Mouse (Mus musculus) hematopoietic stem cell, adult 5-6 weeks (primary cell): ENCODE measurements around the gene Cct6b. TPM values are rescaled to one million over a fixed set of nuclear protein-coding genes. Genes with fewer than 3 reads are reported as not detected.
"Not testable (repeated sequence)": the region's sequence is repeated elsewhere in the genome, so short reads cannot be mapped to it uniquely, and the experiment has no call there.

Source experiments
- ATAC-seq, 2 experiments: fragments of 125-278 bp in 1 of 2; replicated peaks in 1 of 2; 2 replicates each; pipeline ENCODE4 v1.8.0; 2016 to 2017; ENCODE audit warnings: inconsistent platforms in 2 of 2, mild to moderate bottlenecking in 2 of 2, moderate number of reproducible peaks in 2 of 2, low read depth in 1 of 2, moderate TSS enrichment in 1 of 2; ENCODE audit not compliant: low FRiP score in 2 of 2, poor library complexity in 2 of 2, severe bottlenecking in 2 of 2, insufficient read depth in 1 of 2, low TSS enrichment in 1 of 2
- total RNA-seq: library from RNA; stranded (forward); fragments of 172-1452, 232-1000 nt; gene quantifications from 2 replicates; pipeline ENCODE4 v1.2.3, GENCODE M21; 2017

The Cct6b gene
- total RNA-seq, 1 experiment from 2014 or later = not detected

DNA sequence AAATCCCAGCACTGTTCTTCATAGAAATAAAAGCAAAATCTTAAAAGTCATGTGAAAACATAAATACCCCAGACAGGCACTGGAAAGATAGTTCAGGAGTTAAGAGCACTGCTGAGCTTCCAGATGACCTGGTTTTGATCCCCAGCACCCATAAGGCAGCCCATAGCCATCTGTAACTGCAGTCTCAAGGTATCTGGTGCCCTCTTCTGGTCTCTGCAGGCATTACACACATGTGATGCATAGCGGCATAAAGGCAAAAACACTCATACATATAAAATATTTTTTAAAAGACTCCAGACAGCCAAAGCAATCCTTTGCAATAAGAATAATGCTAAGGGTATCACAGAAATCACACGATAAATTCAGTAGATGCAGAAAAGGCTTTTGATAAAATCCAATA lies 37.3 kb downstream of the Cct6b start:
- ATAC-seq = no peak

- ATAC-seq = peak; percentile 46 to 48; a peak in 2 of 4 replicates
Observed at GRCm38 (mm10) chr11:82719294-82719693, 44.8 kb downstream of the Cct6b start.

DNA sequence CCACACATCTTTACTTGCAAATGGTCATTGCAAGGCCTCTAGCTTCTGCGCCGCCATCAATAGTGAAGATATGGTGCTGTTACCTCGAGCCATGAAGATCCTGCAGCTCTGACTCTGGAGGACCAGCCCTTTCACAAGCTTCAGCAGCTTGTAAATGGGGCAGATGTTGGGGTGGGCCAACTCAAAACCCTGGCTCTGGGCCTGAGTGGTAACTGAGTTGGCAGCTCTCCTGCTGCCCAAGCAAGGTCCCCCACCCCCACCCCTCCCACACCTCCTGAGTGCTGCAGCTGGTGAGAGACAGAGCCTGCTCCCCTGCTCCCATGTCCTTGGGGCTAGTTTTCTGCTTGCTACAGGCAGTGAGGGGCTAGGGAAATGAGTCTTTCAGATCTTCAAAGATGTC lies 51.4 kb downstream of the Cct6b start:
- ATAC-seq = no peak

- no peak for ATAC-seq
Observed at GRCm38 (mm10) chr11:82708934-82709333, 55.2 kb downstream of the Cct6b start.

DNA sequence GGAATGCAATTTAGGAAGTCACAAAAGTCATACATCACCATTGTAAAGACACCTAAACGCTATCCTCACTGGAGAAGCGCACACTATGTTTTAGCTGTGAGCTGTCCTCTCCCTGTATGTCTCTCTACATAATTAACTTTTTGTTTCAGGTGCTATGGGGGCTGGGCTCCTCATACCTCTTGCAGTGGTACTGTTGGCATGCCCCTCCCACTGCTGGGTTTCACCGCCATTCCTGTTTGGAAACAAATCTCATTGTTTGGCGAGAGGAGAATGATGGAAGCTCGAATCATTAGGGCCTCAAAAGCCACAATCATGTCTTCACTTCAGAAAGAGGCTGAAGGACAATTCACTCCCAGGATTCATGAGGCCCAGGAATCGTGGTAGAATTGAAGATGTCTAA lies 59.0 kb downstream of the Cct6b start:
- no peak for ATAC-seq

DNA sequence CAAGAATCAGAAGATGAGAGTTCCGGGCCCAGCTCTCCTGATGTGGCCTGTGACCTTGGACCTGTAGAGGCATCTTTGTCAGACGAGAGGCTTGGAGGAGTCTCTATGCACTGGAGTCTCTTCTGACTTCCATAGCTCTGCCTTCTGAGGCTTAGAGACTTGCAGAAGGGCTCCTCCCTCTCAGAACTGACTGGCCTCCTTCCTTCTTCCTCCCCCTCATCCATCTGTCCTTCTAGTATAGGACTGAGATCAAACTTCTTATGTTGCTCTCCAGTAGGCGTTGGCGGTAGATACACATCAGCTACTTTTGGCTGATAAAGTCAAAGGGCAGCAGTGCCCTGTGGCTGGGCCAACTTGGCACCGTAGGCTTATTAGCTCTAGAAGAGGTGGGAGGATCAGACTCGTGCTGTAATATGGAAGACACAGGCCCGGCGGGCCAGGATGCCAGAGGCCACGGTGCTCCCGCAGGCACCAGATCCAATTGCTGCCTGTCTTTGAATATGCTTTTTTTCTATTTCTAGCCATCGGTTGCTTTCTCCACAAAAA lies 64.2 kb downstream of the Cct6b start:
- no peak for ATAC-seq

GRCm38 (mm10) chr11:82695930-82696329 lies 68.2 kb downstream of the Cct6b start:
- ATAC-seq = no peak

DNA sequence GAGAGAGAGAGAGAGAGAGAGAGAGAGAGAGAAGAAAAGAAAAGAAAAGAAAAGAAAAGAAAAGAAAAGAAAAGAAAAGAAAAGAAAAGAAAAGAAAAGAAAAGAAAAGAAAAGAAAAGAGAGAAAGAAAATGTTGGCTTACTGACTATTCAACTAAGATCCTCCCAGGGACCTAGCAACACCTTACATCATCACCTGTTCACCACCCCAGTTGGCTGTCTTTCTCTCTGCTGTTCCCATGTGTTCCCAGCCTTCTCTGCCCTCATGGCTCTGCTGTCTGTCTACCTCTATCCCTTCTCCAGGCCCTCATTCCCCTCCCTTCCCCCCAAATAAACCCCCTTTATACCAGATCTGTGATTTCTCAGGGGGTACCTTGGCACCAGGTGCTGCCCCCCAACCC lies 69.2 kb downstream of the Cct6b start:
- not testable (repeated sequence) for ATAC-seq

- no peak for ATAC-seq
Observed at GRCm38 (mm10) chr11:82692668-82693067, 71.5 kb downstream of the Cct6b start.

DNA sequence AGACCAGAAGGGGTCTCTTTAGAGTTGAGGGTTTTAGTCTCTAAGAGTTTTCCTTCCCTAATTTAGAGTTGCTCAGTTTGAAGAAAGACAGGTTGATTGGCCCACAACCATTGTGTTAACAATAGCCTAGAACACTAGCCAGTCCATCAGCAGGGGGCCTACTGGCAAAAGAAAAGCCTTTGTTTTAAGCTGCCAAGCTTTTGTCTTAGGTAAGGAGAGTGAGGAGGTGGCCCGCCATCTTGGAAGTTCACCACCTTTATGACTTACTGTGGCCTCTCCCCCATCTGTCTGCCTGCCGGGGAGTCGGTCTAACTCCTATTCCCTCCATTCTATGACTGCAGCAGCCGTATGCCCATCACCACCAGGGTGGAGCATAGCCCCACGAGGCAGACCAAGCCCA lies 73.6 kb downstream of the Cct6b start:
- no peak for ATAC-seq

DNA sequence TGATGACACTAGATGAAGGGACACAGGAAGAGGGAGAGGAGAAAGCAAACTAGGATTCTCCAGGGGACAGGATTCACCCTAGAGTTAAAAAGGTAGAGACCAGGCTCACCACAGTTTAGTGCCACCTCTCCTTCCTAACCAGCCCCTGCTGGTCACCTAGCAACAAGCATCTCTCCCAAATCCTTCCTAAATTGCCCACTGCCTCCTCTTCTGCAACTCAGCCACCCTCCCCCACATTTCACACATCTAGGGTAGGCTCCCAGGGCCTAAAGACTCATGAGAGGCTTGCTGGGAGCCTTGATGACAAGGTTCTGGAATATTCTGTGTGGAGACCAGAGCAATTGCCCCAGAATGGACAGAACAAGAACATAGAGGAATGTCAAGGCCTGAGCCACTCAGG lies 76.5 kb downstream of the Cct6b start:
- ATAC-seq = no peak

DNA sequence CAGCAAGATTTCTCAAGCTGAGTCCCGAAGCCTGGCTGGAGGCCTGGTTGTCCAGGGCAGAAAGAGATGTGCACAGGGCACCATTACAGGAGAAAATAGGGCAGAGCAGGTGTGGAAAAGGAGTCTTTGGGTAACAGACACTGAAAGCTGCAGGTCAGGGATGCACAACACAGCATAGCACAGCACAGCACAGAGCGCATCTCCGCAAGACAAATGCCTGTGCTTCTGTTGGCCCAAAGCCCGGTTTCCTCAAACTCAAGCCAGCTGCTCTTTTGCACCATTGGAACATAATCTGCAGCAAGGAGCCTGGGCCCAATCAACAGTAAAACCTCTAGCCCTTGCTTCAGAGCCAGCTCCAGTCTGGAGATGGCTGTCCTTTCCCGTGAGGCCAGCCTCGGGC lies 79.4 kb downstream of the Cct6b start:
- ATAC-seq = no peak

GRCm38 (mm10) chr11:82683765-82684505 lies 80.2 kb downstream of the Cct6b start:
- ATAC-seq = no peak

- no peak for ATAC-seq
Observed at GRCm38 (mm10) chr11:82678561-82678960, 85.6 kb downstream of the Cct6b start.

Other genes with a start within 250 kb of the Cct6b start
- gene Zfp830, start within 50 bp of the Cct6b start, total RNA-seq = 54.7 and 66.5 TPM in 2 replicates
- 47.4 and 54.5 TPM in 2 replicates for gene Lig3, start 16.8 kb upstream of the Cct6b start, total RNA-seq
- gene Rffl, start 106.9 kb upstream of the Cct6b start, total RNA-seq = 15.8 and 18.8 TPM in 2 replicates
- gene Rad51d, start 126.3 kb upstream of the Cct6b start, total RNA-seq = 15.2 and 21.4 TPM in 2 replicates
- not detected in 2 replicates for gene Fndc8, start 127.8 kb upstream of the Cct6b start, total RNA-seq
- gene Nle1, start 144.1 kb upstream of the Cct6b start, total RNA-seq = 28.5 and 30.5 TPM in 2 replicates
- 0.15 and 1.6 TPM in 2 replicates for gene Unc45b, start 146.2 kb upstream of the Cct6b start, total RNA-seq
- 14.1 and 30.8 TPM in 2 replicates for gene Slfn5, start 187.0 kb upstream of the Cct6b start, total RNA-seq
- 50.1 and 52.5 TPM in 2 replicates for gene Slfn9, start 227.5 kb upstream of the Cct6b start, total RNA-seq